Mouse (Mus musculus) 3T3-L1 (cell line): ENCODE results near the gene Arl1.
"Not testable (repeated sequence)": the region's sequence is repeated elsewhere in the genome, so short reads cannot be mapped to it uniquely, and the experiment has no call there.

Experiments
- DNase-seq: peaks from one replicate; pipeline ENCODE4 v3.0.0-alpha.2; 2015; ENCODE audit warnings: low read depth, low spot score

Gene Arl1

DNA sequence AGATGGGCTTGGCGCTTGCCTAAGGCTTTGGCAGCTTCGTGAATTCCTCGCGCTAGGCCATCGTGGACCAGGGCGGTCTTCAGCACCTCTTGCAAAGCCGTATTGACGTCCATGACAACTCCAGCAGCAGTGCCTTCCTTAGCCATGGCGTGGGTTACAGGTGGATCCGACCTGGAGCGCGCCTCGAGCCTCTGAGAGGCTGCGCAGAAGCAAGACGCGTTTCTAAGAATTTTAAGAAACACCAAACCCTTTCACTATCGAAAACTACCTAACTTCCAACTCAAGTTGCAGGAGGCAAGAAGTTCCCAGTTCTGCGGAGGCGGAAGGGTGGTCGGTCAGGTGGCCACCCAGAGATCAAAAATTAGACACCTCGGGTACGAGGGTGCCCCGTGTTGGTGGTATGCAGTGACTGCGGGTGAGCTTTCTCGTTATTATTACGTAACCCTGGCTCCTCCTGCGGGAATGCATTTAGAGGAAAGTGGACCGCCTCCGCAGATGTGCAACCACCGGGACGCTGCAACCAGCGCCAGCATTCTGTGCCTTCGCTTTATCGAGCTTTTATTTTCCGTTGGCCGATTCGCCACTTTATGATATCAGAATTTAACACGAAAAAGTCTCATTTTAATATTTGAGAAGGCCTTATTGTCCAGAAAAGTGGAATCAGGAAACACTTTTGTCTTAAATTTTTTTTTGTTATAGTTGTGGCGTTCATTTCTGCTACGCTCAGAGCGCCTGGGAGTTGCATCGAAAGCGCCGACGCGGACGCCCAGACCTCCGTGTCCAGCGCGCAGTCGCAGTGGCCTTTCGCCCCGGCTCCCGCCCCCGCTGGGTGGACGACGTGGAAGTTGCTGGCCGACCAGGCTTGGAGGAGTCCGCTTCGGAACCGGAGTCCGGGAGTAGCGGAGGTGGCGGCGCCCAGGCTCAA is at the start of gene Arl1:
TSS of gene Arl1 (plus strand) at position 288 of the 925 bp plus-strand sequence.
- peak; percentile 94 for DNase-seq

DNA sequence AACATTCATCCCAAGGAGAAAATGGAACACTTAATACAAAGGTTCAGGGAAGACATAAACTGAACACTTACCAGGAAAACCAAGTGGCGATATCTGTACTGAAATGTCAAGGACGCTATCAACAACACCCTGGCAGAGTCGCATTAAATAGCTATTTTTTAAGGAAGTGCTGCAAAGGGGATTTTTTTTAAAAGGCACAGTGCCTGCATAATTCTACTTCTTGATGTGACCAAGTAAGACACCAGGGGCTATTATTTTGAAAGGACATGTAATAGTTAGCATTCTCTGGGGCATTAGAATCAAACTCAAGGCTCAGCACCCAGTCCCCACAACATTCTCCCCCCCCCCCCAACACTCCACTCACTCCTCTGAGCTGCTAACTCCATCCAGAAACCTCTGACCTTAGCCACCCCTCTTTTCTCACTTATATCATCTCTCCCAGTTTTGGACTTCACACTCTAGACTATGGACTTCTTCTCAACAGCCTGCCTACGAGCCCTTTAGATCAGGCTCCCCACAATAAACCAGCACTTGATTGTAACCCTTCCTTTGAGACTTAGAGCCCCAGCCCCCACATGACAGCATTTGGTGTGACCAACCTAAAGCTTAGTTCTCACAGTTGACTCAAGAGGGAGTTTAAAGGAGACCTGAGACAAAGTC is 47.6 kb upstream of the Arl1 start:
- no peak for DNase-seq

DNA sequence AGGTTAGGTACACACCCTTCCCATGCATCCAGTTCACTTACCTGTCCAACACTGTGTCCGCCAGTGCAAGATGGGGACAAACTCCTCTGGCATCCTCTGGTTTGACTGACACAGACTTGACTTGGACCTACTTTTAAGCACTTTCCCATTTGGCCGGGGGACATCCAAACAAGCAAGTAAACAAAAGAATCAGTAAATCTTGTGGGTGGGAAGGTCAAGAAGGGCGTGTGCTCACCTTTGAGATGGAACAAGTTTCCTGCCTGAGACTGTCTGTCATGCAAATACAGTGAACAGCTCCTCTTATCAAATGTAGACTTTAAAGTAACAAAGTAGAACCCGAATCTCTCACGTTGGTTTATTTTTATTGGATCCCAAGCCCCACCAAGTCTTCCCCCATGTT is 45.7 kb upstream of the Arl1 start, which contains the start of gene Spic:
TSS of gene Spic (minus strand) at position 91 of the 400 bp plus-strand sequence.
- DNase-seq = no peak

DNA sequence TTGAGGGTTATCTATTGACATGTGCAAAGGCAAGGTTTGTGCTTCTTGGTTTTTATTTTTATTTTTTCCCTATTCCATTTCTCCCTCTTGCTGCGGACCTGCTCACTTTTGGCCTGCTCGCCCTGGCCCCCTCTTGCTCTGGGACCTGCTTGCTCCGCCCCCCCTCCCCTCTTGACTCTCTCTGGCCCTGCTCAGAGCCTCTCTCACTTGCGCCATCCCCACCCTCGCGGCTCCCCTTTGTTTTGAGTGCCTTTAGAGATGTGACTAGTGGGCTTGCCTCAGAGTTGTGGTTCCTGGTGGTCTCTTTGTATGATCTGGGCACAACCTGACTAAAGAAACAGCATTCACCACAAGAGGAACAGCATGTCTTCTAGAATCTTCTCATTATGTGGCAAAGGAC is 29.7 kb upstream of the Arl1 start:
- DNase-seq = no peak

DNA sequence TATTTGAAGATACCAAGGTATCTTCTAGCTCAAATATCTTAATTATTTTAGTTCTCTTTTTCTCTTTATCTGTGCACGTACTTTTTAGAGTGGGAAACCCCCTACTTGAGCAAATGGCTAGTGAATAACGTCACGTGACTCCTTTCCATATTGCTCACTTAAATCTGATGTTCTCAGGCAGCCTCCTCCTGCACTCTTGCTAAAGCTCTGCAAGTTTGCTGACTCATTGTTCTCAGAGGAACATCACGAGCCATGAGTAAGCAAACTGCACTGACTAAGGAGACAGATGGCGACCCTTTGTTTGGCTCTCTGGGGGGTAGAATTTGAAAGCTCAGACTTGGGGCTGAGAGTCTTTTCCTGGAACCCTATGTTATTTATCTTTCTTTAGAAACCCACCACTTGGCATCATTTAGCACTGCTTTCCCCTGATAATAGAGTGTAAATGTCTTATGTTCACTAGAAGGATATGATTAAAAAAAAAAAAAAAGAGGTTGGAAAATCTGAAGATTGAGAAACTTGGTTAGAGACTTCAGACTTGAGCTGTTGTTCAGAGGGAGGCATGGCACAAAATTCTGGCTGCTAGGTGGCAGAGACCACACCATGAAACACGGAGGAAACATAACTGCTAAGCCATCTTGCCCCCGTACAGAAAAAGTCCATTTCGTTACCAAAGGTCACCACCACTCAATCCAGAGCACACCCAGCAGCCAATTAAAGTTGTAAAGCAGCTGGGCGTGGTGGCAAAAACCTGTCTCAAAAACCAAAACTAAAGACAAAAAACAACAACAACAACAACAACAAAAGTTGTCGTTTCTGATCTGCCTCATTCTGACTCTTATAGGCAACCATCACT is 21.8 kb upstream of the Arl1 start:
- DNase-seq = peak; percentile 82

DNA sequence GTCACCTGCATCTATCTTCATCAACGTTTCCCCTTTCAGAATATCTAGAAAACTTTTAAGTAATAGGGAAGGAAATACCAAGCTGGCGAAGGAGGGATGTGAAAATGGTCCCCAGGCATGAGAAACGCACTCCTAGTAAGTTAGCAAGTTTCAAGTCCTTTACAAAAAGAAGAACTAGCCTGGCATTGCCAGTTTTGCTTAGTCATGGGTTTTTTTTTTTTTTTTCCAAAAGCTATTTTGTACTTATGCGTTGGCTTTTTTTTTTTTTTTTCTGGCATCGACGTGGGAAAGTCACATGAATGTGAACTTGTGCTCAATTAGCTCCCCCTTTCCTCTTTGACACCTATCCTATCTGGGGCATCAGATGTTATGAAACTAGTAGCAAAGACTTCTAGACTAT is 18.3 kb upstream of the Arl1 start:
- no peak for DNase-seq

DNA sequence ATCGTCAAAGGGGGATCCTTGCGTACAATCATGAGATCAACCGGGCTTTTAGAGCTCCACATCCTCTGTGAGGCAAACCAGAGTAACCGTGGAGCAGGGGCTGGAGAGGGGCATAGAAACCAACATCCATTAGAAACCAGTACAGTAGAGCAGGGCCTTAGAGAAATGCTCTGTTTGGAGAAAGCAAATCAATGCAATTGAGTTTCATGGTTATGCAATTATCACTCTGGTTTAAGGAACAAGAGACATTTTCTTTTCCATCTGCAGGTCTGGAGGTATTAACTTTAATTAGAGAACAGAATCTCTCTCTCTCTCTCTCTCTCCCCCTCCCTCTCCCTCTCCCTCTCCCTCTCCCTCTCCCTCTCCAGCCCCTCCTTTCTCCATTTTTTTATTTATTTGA is 15.9 kb upstream of the Arl1 start:
- no peak for DNase-seq

DNA sequence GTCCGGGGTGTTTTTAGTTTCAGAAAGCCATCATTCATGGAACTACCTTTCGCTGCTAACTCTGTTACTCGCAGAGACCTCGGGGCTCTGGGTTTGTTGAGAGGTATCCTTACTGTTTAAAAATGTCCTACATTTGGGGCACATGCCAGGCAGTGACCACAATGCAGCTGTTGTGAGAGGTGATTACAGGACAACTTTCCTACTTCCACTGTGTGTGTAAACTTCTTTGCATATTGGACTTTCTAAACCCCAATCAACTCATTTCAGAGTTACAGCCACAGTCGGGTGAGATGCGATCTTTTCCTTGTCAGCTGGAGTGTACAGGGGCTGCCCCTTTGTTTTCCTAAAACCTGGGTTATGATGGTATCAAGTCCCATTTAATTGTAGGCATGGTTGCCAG is 15.0 kb upstream of the Arl1 start:
- no peak for DNase-seq

DNA sequence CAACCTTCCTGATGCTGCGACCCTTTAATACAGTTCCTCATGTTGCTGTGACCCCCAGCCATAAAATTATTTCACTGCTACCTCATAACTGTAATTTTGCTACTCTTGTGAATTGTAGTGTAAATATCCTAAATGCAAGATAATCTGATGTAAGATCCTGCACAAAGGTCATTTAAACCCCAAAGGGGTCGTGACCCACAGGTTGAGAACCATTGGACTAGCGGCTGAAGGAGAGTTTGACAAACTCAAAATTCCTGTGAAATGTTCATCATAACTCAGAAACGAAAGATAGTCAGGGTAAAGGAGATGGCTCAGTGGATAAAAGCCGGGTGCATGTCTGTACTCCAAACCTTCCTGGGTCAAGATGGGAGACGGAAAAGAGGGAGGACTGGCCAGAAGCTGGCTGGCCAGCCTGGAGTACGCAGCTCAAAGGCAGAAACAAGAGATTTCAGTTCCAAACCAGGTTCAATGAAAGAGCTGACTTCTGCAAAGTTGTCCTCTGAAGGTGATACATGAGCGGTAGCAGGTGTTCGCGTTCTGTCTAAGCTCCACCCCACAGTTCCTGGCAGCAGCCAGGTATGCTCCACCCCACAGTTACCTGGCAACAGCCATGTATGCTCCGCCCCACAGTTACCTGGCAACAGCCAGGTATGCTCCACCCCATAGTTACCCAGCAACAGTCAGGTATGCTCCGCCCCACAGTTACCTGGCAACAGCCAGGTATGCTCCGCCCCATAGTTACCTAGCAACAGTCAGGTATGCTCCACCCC is 13.5 kb upstream of the Arl1 start:
- no peak for DNase-seq

DNA sequence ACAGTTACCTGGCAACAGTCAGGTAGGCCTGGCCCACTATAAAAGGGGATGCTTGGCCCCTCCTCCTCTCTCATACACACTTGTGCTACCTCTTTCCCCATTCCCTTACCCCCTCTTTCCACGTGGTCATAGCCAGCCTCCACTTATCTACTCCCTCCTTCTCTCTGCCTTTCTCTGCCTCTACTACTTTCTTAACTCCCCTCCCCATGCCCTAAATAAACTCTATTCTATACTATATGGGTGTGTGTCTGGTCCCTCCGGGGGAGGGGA is 13.0 kb upstream of the Arl1 start:
- DNase-seq = no peak

DNA sequence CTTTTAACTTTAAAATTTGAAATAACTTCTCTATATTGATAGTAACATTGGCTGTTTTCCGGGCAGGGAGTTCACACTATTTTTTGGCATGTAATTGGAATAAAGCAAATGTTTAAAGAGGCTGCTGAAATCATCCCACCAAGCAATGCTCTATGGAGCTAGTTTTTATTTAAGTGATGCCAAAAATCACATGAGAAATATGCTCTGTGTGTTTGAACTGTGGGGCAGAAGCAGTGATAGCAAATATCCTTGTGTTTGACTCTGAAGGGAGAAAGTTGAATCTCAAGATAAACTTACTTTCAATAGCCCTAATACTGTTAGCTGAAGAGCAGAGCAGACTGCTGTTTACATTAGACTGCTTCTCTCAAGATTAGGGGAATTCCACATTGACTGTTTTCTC is 11.0 kb upstream of the Arl1 start:
- peak; percentile 31 for DNase-seq

DNA sequence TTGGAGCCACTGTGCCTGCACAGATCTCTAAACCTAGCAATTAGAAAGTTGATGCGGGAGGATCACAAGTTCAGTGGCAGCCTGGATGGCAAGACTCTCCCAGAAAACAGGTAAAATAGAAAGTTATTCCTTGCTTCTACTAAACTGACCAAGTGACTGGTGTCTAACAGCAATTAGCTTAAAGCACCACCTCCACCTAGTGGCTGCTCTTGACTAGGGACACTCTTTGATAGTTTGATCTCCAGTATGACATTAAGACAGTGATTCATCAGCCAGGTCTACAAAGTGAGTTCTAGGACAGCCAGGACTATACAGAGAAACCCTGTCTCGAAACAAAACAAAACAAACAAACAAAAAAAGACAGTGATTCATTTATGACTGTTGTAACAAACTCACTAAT is 5.3 kb upstream of the Arl1 start:
- DNase-seq = peak; percentile 69

DNA sequence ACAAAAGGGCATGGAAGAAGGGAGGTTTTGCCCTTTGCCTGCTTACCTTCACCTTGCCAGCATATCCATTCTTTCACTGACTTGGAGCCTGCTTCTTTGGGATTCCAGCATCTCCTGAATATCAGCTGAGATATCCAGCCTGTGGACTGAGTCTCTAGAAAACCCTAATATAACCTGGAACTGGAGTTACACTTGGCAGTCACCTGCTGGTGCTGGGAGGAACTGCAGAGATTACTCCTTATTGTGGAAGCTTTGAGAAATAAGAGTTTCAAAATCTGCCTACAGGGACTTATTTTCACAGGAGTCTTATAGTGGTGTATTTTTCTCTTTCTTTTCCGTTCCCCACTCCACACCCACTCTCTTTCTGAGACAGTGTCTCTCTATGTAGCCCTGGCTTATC is 3.5 kb upstream of the Arl1 start:
- peak; percentile 83 for DNase-seq

DNA sequence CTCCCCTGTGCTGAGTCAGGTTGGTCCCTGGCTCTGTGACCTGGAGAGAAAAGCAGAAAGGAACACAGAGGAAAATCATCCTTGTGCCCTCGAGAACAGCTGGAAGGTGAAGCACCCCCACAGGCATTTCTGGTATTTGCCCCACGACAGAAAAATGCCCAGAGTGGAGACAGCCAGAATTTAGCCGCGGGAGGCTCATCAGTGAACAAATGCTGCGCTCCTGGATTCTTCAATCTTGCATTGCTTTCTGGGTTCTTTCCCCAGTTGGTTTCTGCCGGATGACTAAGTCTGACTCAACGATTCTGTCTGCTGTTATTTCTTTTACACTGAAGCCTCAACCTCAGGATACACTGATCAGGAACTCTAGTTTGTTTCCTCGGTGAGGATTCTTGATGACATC is 2.5 kb upstream of the Arl1 start:
- peak; percentile 78 for DNase-seq

DNA sequence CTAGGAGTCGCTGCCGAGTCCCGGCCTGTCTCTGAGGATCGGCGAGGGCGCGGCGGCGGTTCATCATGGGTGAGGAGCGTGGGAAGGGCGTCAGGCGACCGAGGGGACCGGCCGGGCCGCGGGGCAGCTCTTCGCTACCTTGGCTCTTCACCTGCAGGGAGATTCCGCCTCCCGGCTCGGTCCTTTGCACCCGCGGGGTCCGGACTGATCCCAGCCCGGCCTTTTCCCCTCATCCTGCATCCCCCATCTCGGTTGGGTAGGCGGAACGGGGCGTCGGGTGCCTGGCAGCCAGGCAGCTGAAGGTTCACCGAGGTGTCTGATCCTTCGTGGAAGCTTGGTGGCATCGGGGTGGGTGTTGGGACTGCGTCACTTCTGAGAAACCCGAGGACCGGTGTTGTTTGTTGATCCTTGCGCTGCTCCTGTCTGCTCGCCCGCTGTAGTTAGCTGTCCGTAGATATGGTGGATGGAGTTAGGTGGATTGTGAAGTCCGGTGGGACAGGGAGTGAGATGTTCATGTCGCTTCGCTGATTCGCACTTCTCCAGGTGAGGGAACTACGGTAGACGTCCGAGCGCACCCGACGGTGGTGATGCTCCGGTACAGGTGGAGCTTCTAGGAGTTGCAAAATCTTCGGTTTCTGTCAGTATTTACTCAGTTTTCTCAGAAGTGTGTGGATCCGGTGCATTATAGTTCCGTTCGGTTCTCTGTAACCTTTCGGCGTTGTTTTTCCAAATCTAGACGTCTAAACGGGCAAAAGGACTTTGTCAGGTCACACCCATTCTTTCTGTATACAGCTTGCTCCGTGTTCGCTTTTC is 1.0 kb downstream of the Arl1 start:
- DNase-seq = peak; percentile 30

DNA sequence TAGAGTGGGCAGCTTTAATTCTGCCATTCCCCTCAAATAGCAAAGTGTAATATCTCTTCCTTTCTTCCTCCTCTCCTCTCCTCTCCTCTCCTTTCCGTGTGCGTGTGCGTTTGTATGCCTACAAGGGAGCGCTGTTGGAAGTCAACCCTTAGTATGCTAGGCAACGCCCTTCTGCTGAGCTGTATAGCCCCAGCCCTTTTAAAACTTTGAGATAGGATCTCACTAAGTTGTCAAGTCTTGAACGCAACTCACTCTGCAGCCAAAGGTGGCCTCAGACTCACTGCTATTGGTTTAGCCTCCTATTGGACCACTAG is 1.6 kb downstream of the Arl1 start:
- DNase-seq = peak; percentile 50

DNA sequence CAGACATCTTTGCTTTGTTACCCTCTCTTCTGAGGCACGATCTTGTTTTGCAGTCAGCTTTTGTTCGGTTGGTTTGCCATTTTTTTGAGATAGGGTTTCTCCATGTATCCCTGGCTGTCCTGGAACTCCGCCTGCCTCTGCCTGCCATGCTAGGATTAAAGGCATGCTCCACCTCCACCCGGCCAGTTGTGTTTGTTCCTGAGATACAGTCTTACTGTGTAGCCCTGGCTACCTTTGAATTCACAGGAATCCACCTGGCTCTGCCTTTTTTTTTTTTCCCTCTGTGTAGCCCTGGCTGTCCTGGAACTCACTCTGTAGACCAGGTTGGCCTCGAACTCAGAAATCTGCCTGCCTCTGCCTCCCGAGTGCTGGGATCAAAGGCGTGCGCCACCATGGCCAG is 8.4 kb downstream of the Arl1 start:
- not testable (repeated sequence) for DNase-seq

DNA sequence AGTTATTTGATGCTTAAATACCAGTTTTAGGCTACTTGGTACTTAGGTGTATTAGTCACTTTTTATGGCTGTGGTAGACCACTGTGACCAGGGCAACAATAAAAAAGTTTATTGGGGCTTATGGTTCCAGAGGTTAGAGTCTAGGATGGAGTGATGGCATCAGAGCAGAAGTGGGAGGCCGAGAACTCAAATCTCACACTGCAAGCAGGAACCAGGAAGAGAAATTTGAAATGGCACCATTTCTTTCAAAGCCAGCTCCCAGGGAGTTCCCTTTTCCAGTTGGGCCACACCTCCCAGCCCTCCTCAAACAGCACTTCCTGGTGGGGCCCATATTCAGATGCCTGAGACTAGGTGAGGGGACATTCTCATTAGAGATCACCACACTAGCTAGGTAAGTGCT is 9.2 kb downstream of the Arl1 start:
- no peak for DNase-seq

DNA sequence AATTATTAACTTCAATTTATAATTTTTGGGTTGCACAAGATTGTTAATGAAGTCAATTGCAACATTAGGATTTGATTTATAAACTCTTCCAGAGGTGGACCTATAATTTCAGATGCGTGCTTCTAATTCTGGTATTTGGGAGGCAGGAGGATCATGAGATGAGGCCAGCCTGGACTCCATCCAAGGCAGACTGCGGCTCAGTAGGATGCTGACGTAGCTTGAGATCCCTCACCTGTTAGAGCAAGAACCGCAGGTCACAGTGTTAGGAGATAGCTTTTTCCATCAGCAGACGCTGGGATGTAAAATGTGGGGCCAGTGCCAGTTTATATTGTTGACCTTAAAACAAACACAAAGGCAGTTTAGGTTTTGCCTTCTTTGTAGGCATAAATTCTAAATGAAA is 10.1 kb downstream of the Arl1 start:
- no peak for DNase-seq

DNA sequence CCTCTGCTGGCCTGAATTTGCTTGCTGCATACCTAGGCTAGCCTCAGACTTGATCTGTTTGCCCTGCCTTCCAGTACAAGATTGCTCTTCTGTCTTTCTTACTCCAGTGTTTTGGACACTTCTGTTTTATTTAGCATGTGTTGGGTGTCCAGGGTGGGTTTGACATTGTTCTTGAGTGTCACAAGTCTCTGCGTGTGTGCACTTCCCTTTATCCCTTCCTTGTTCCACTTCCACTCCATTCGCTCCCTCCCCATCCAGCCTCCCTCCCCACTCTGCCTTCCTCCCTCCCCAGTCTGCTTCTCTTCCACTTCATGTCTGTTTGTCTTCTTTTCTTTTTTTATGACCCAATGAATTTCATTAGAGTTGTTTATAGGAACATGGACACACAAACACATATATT is 10.8 kb downstream of the Arl1 start:
- no peak for DNase-seq
